Mouse (Mus musculus) megakaryocyte, adult 5-6 weeks (primary cell): ENCODE measurements around the gene Ndufs8. TPM values are rescaled to one million over a fixed set of nuclear protein-coding genes. Genes with fewer than 3 reads are reported as not detected.

Source experiments
- ATAC-seq: 2 replicates; pipeline ENCODE4 v1.8.0; 2016; ENCODE audit warnings: mild to moderate bottlenecking, inconsistent platforms; ENCODE audit not compliant: poor library complexity, severe bottlenecking
- total RNA-seq, 2 experiments: library from RNA; stranded (forward) in 1 of 2; stranded (reverse) in 1 of 2; fragments of 153-499, 151-499 nt in 1 of 2; fragments of 221-1000, 200-1000 nt in 1 of 2; gene quantifications; 2 replicates each; pipeline versions ENCODE4 v1.2.3 to v1.2.4; 2015 to 2017

The Ndufs8 gene
- total RNA-seq, 2 experiments from 2014 or later = 60.4 to 215 TPM

DNA sequence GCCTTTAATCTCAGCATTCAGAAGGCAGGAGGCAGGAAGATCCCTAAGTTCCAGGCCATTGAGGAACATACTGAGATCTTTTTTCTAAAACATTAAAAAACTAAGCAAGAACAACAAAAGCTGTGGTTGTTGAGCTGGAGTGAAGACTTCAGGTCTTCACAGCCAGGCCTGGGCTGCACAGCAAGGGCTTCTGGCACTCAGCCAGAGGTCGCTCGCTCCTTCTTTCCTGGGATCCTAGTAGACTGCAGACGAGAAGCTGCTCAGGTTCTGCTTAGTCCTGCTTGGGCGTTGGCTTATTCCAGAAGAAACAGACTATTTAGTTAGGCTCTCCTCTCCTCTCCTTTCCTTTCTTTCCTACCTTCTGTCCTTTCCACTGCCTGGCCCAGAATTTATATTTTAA is 40.2 kb downstream of the Ndufs8 start:
- no peak for ATAC-seq

DNA sequence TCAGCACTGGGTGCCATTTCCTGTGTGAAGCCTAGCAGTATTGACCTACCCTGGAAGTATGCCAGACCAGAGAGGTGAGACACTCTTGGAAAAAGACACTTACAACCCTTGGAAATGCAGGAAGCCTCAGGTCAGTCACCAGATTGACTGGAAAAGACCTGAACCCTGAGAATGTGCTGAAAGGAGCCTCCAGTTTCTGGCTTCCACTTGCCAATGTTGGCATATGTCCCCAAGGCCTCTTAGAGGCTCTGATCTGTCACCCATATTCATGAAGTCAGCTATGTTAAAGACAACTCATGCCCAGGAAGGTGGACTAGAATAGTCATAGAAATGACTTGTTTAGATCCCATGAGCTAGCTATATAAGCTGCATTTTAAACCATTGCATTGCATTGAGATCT is 41.1 kb downstream of the Ndufs8 start:
- ATAC-seq = no peak

DNA sequence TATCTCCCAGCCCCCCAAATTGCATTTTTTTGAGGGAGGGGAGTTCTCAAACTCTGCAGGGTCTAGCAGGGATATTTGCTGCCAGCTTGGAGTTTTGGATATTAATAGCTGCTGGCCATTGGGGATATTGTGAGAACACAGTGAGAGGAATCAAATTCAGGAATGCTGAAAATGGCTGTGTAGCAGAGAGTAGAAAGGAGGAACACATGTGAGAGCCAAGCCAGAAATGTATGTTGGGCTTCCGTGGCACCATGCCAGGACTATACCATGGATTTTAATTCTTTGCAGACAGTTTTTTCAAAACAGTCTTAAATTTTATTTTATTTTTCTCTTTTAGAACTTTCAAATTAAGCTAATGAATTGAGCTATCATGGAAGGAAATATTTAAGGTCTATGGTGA is 44.3 kb downstream of the Ndufs8 start:
- ATAC-seq = no peak

DNA sequence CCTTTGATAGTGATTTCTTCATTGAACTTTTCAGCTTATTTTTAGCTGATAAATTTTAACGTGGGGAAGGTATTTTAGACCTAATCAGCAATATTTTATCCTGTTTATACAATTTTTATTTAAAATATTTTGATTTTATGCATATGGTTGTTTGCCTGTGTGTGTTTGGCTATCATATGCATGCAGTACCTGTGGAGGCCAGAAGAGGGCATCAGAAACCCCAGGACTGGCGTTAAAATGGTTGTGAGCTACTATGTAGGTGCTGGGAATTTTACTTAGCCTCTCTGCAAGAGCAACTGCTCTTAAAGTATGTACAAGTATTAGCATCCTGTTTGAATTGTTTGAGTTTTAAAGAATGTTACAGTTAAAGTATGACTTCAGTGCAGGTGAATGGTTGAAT is 47.6 kb downstream of the Ndufs8 start:
- no peak for ATAC-seq

DNA sequence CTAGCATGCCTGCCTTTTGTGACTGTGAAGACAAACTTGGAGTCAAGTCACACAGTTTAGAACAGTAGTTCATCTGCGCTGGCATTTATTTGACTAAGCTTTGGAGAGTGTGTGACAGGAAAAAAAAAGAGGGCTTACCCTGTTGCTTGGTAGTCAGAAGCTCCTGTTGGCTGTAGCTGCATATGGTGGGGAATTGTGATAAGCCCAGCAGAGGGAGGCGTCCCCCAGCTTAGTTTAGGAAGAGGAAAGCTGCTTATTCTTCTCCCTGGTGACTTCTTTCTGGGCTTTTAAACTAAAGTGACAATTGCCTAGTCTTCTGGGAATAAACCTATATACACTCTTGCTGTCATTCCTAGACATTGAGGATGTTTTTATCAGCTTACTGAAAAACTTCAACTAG is 49.9 kb downstream of the Ndufs8 start:
- ATAC-seq = no peak

Other genes starting within 250 kb of the Ndufs8 start
- gene Lrp5, start 226.2 kb downstream of the Ndufs8 start, total RNA-seq (2015) = 15.2 and 17.9 TPM in 2 replicates
- 12.5 and 13.6 TPM in 2 replicates for gene Lrp5, start 226.2 kb downstream of the Ndufs8 start, total RNA-seq (2017)
- 8.0 and 10.6 TPM in 2 replicates for gene 1810055G02Rik, start 204.5 kb downstream of the Ndufs8 start, total RNA-seq (2015)
- 4.5 and 6.2 TPM in 2 replicates for gene 1810055G02Rik, start 204.5 kb downstream of the Ndufs8 start, total RNA-seq (2017)
- 25.8 and 28.5 TPM in 2 replicates for gene Kmt5b, start 145.4 kb downstream of the Ndufs8 start, total RNA-seq (2015)
- gene Kmt5b, start 145.4 kb downstream of the Ndufs8 start, total RNA-seq (2017) = 44.7 and 54.8 TPM in 2 replicates
- 15.9 and 18.9 TPM in 2 replicates for gene Chka, start 61.0 kb downstream of the Ndufs8 start, total RNA-seq (2015)
- 19.2 and 22.0 TPM in 2 replicates for gene Chka, start 61.0 kb downstream of the Ndufs8 start, total RNA-seq (2017)
- 197 and 207 TPM in 2 replicates for gene Tcirg1, start 5.6 kb downstream of the Ndufs8 start, total RNA-seq (2015)
- 315 and 316 TPM in 2 replicates for gene Tcirg1, start 5.6 kb downstream of the Ndufs8 start, total RNA-seq (2017)
- gene Aldh3b1, start 17.0 kb upstream of the Ndufs8 start, total RNA-seq (2015) = 47.3 and 48.1 TPM in 2 replicates
- 104 TPM in 2 replicates for gene Aldh3b1, start 17.0 kb upstream of the Ndufs8 start, total RNA-seq (2017)
- 242 and 258 TPM in 2 replicates for gene Unc93b1, start 22.4 kb upstream of the Ndufs8 start, total RNA-seq (2015)
- gene Unc93b1, start 22.4 kb upstream of the Ndufs8 start, total RNA-seq (2017) = 447 and 483 TPM in 2 replicates
- gene Aldh3b3, start 45.9 kb upstream of the Ndufs8 start, total RNA-seq (2015) = 1.4 and 2.7 TPM in 2 replicates
- gene Aldh3b3, start 45.9 kb upstream of the Ndufs8 start, total RNA-seq (2017) = 2.4 TPM in 2 replicates
- gene Aldh3b2, start 59.6 kb upstream of the Ndufs8 start, total RNA-seq (2015) = 0.18 and 2.2 TPM in 2 replicates
- 0.28 and 0.55 TPM in 2 replicates for gene Aldh3b2, start 59.6 kb upstream of the Ndufs8 start, total RNA-seq (2017)
- gene Acy3, start 73.8 kb upstream of the Ndufs8 start, total RNA-seq (2015) = 0.51 and 0.62 TPM in 2 replicates
- gene Acy3, start 73.8 kb upstream of the Ndufs8 start, total RNA-seq (2017) = not detected in 2 replicates
- not detected in 2 replicates for gene Tbx10, start 80.0 kb upstream of the Ndufs8 start, total RNA-seq (2015)
- gene Tbx10, start 80.0 kb upstream of the Ndufs8 start, total RNA-seq (2017) = not detected in 2 replicates
- gene Nudt8, start 87.8 kb upstream of the Ndufs8 start, total RNA-seq (2015) = 8.6 and 13.4 TPM in 2 replicates
- 4.9 and 5.7 TPM in 2 replicates for gene Nudt8, start 87.8 kb upstream of the Ndufs8 start, total RNA-seq (2017)
- gene Gm49405, start 87.9 kb upstream of the Ndufs8 start, total RNA-seq (2015) = 0.45 TPM in 1 of 2 replicates, not detected in the other
- gene Gm49405, start 87.9 kb upstream of the Ndufs8 start, total RNA-seq (2017) = 0.28 and 1.2 TPM in 2 replicates
- gene Doc2g, start 90.5 kb upstream of the Ndufs8 start, total RNA-seq (2015) = 1.2 and 1.5 TPM in 2 replicates
- 0.18 and 0.37 TPM in 2 replicates for gene Doc2g, start 90.5 kb upstream of the Ndufs8 start, total RNA-seq (2017)
- 82.1 and 103 TPM in 2 replicates for gene Ndufv1, start 100.0 kb upstream of the Ndufs8 start, total RNA-seq (2015)
- 151 and 169 TPM in 2 replicates for gene Ndufv1, start 100.0 kb upstream of the Ndufs8 start, total RNA-seq (2017)
- gene Gstp1, start 125.2 kb upstream of the Ndufs8 start, total RNA-seq (2015) = 257 and 287 TPM in 2 replicates
- gene Gstp1, start 125.2 kb upstream of the Ndufs8 start, total RNA-seq (2017) = 69.5 and 80.2 TPM in 2 replicates
- gene Gstp2, start 133.2 kb upstream of the Ndufs8 start, total RNA-seq (2015) = 4.8 TPM in 1 of 2 replicates, not detected in the other
- gene Gstp2, start 133.2 kb upstream of the Ndufs8 start, total RNA-seq (2017) = 1.8 TPM in 1 of 2 replicates, not detected in the other
- gene Gstp3, start 146.8 kb upstream of the Ndufs8 start, total RNA-seq (2015) = 3.0 and 5.0 TPM in 2 replicates
- 4.0 and 4.5 TPM in 2 replicates for gene Gstp3, start 146.8 kb upstream of the Ndufs8 start, total RNA-seq (2017)
- not detected in 2 replicates for gene Cabp2, start 168.8 kb upstream of the Ndufs8 start, total RNA-seq (2015)
- gene Cabp2, start 168.8 kb upstream of the Ndufs8 start, total RNA-seq (2017) = not detected in 2 replicates
- gene Cdk2ap2, start 184.4 kb upstream of the Ndufs8 start, total RNA-seq (2015) = 245 and 277 TPM in 2 replicates
- 72.9 and 83.4 TPM in 2 replicates for gene Cdk2ap2, start 184.4 kb upstream of the Ndufs8 start, total RNA-seq (2017)
- 38.3 and 47.7 TPM in 2 replicates for gene Pitpnm1, start 187.2 kb upstream of the Ndufs8 start, total RNA-seq (2015)
- gene Pitpnm1, start 187.2 kb upstream of the Ndufs8 start, total RNA-seq (2017) = 30.2 and 38.9 TPM in 2 replicates
- 111 and 139 TPM in 2 replicates for gene Aip, start 213.1 kb upstream of the Ndufs8 start, total RNA-seq (2015)
- gene Aip, start 213.1 kb upstream of the Ndufs8 start, total RNA-seq (2017) = 72.5 and 76.7 TPM in 2 replicates
- not detected in 2 replicates for gene Gpr152, start 227.0 kb upstream of the Ndufs8 start, total RNA-seq (2015)
- gene Gpr152, start 227.0 kb upstream of the Ndufs8 start, total RNA-seq (2017) = not detected in 2 replicates
- gene Cabp4, start 231.3 kb upstream of the Ndufs8 start, total RNA-seq (2015) = 0.14 and 0.22 TPM in 2 replicates
- gene Cabp4, start 231.3 kb upstream of the Ndufs8 start, total RNA-seq (2017) = not detected in 2 replicates
- 279 and 345 TPM in 2 replicates for gene Coro1b, start 235.8 kb upstream of the Ndufs8 start, total RNA-seq (2015)
- 142 and 161 TPM in 2 replicates for gene Coro1b, start 235.8 kb upstream of the Ndufs8 start, total RNA-seq (2017)
- gene Ptprcap, start 240.8 kb upstream of the Ndufs8 start, total RNA-seq (2015) = 30.5 and 42.1 TPM in 2 replicates
- gene Ptprcap, start 240.8 kb upstream of the Ndufs8 start, total RNA-seq (2017) = 43.9 and 44.8 TPM in 2 replicates